Mouse (Mus musculus) erythroblast, adult 5-6 weeks (primary cell): Measurements from ENCODE around the gene Gm13871. TPM values are rescaled to one million over a fixed set of nuclear protein-coding genes. Genes with fewer than 3 reads are reported as not detected.
"Not testable (repeated sequence)": the region's sequence is repeated elsewhere in the genome, so short reads cannot be mapped to it uniquely, and the experiment has no call there.

Experiments used
- ATAC-seq: replicated peaks from 2 replicates; pipeline ENCODE4 v1.8.0; 2016; ENCODE audit warnings: moderate number of reproducible peaks, mild to moderate bottlenecking, moderate TSS enrichment, inconsistent platforms; ENCODE audit not compliant: poor library complexity, low FRiP score, severe bottlenecking
- total RNA-seq, 2 experiments: library from RNA; stranded (forward) in 1 of 2; stranded (reverse) in 1 of 2; fragments of 150-400 nt in 1 of 2; fragments of 200-764, 138-1000 nt in 1 of 2; gene quantifications; 2 replicates each; pipeline versions ENCODE4 v1.2.3 to v1.2.4; 2015 to 2017; ENCODE audit warnings: low replicate concordance in 2 of 2

Gm13871 gene
- not detected in 2 replicates for total RNA-seq (2015; ENCODE audit: low replicate concordance)
- total RNA-seq (2017; ENCODE audit: low replicate concordance) = not detected in 2 replicates

DNA sequence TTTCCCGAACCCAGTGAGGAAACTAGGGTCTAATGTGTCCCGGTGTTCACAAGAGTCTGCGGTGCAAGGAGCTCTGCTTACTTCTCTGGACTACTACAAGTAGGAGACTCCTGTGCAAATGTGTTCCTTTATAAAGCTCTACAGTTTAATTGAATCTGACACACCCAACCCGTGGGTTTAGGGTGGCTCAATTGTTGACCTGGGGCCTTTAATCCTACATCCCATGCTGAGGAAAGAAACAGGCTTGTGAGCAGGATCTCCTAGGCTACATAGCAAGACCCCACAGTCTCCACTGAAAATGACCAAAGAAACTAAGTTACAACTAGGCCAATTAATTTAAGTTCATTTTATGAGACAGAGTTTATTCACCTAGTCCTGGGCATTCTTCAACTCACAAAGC is at the start of gene Gm13871:
Gm13871 (minus strand) TSS at position 101 of the 400 bp plus-strand sequence.
- ATAC-seq = not testable (repeated sequence)

- ATAC-seq = no peak
These were observed 44.7 kb upstream of the Gm13871 start, which contains the start of gene 2310002L09Rik for GRCm38 (mm10) chr4:73950375-73950896. TSS of gene 2310002L09Rik (minus strand) at chr4:73950846.

DNA sequence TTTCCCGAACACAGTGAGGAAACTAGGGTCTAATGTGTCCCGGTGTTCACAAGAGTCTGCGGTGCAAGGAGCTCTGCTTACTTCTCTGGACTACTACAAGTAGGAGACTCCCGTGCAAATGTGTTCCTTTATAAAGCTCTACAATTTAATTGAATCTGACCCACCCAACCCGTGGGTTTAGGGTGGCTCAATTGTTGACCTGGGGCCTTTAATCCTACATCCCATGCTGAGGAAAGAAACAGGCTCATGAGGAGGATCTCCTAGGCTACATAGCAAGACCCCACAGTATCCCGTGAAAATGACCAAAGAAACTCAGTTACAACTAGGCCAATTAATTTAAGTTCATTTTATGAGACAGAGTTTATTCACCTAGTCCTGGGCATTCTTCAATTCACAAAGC is 14.9 kb upstream of the Gm13871 start, which contains the start of gene Gm11756:
Gm11756 (minus strand) TSS at position 101 of the 400 bp plus-strand sequence.
- not testable (repeated sequence) for ATAC-seq

GRCm38 (mm10) chr4:73891012-73891411 is 14.7 kb downstream of the Gm13871 start, which contains the start of gene Gm11757:
TSS of gene Gm11757 (minus strand) at chr4:73891112.
- not testable (repeated sequence) for ATAC-seq

DNA sequence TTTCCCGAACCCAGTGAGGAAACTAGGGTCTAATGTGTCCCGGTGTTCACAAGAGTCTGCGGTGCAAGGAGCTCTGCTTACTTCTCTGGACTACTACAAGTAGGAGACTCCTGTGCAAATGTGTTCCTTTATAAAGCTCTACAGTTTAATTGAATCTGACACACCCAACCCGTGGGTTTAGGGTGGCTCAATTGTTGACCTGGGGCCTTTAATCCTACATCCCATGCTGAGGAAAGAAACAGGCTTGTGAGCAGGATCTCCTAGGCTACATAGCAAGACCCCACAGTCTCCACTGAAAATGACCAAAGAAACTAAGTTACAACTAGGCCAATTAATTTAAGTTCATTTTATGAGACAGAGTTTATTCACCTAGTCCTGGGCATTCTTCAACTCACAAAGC is 29.6 kb downstream of the Gm13871 start, which contains the start of gene Gm11758:
Gm11758 (minus strand) TSS at position 101 of the 400 bp plus-strand sequence.
- not testable (repeated sequence) for ATAC-seq

Other genes starting within 250 kb of the Gm13871 start
- not detected in 2 replicates for gene Gm11239, start 237.6 kb downstream of the Gm13871 start, total RNA-seq (2015; ENCODE audit: low replicate concordance)
- gene Gm11239, start 237.6 kb downstream of the Gm13871 start, total RNA-seq (2017; ENCODE audit: low replicate concordance) = not detected in 2 replicates
- gene Gm428, start 222.4 kb downstream of the Gm13871 start, total RNA-seq (2015; ENCODE audit: low replicate concordance) = not detected in 2 replicates
- not detected in 2 replicates for gene Gm428, start 222.4 kb downstream of the Gm13871 start, total RNA-seq (2017; ENCODE audit: low replicate concordance)
- not detected in 2 replicates for gene Rasef, start 115.0 kb downstream of the Gm13871 start, total RNA-seq (2015; ENCODE audit: low replicate concordance)
- not detected in 2 replicates for gene Rasef, start 115.0 kb downstream of the Gm13871 start, total RNA-seq (2017; ENCODE audit: low replicate concordance)
- not detected in 2 replicates for gene Gm11758, start 29.7 kb downstream of the Gm13871 start, total RNA-seq (2015; ENCODE audit: low replicate concordance)
- not detected in 2 replicates for gene Gm11758, start 29.7 kb downstream of the Gm13871 start, total RNA-seq (2017; ENCODE audit: low replicate concordance)
- gene Gm11757, start 14.8 kb downstream of the Gm13871 start, total RNA-seq (2015; ENCODE audit: low replicate concordance) = not detected in 2 replicates
- gene Gm11757, start 14.8 kb downstream of the Gm13871 start, total RNA-seq (2017; ENCODE audit: low replicate concordance) = not detected in 2 replicates
- gene Gm11756, start 14.8 kb upstream of the Gm13871 start, total RNA-seq (2015; ENCODE audit: low replicate concordance) = not detected in 2 replicates
- gene Gm11756, start 14.8 kb upstream of the Gm13871 start, total RNA-seq (2017; ENCODE audit: low replicate concordance) = not detected in 2 replicates
- gene 2310002L09Rik, start 44.9 kb upstream of the Gm13871 start, total RNA-seq (2015; ENCODE audit: low replicate concordance) = not detected in 2 replicates
- gene 2310002L09Rik, start 44.9 kb upstream of the Gm13871 start, total RNA-seq (2017; ENCODE audit: low replicate concordance) = not detected in 2 replicates
- not detected in 2 replicates for gene Frmd3, start 107.5 kb upstream of the Gm13871 start, total RNA-seq (2015; ENCODE audit: low replicate concordance)
- not detected in 2 replicates for gene Frmd3, start 107.5 kb upstream of the Gm13871 start, total RNA-seq (2017; ENCODE audit: low replicate concordance)